Mouse (Mus musculus): Measurements from ENCODE around the gene Nlrc3. TPM values are rescaled to one million over a fixed set of nuclear protein-coding genes. Genes with fewer than 3 reads are reported as not detected.

Gene Nlrc3
- total RNA-seq, 2 experiments from 2014 or later = 2.4 to 2.6 TPM

DNA sequence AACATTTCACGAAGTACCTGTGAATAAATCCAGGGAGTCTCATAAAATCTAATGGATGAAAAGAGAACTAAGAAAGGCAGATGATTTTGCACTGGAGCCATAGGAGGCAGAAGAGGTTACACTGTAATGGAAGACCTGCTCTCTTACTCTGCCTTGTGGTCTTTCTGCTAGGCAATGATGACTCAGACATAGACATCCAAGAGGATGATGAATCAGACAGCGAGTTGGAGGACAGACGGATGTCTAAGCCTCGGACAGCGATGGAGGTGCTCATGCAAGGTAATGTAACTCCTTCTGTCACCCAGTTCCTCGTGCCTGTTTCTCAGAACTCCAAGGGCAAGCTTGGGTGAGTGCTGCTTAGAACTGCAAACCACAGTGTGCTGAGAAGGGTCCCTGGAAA lies 42.9 kb downstream of the Nlrc3 start:
- DNase-seq (ENCODE audit: low spot score in 2 of 2) = no peak

DNA sequence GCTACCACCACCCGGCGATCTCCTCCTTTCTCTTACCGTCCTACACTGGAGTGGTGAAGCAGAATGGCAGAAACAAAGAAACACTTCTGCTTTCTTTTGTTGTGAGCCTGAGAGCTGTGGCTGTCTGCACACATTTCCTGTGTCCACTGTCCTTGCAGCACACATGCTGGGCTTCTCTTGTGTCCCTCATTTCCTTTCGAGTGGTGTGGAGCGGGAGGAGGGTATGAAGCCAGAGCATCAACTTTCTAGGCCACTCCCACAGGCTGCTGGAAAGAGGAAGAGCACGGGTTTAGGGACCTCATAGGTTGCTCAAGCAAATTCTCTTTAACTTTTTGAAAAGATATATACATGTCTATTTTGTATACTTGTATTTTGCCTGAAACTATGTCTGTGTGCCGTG lies 47.3 kb downstream of the Nlrc3 start:
- no peak for DNase-seq (ENCODE audit: low spot score in 2 of 2)

- no peak for DNase-seq (ENCODE audit: low spot score in 2 of 2)
These were observed 47.9 kb downstream of the Nlrc3 start for GRCm38 (mm10) chr16:3928582-3928981.

GRCm38 (mm10) chr16:3923966-3924365 lies 52.5 kb downstream of the Nlrc3 start:
- no peak for DNase-seq (ENCODE audit: low spot score in 2 of 2)

- DNase-seq (ENCODE audit: low spot score in 2 of 2) = no peak
These were observed 52.9 kb downstream of the Nlrc3 start for GRCm38 (mm10) chr16:3923515-3923914.

DNA sequence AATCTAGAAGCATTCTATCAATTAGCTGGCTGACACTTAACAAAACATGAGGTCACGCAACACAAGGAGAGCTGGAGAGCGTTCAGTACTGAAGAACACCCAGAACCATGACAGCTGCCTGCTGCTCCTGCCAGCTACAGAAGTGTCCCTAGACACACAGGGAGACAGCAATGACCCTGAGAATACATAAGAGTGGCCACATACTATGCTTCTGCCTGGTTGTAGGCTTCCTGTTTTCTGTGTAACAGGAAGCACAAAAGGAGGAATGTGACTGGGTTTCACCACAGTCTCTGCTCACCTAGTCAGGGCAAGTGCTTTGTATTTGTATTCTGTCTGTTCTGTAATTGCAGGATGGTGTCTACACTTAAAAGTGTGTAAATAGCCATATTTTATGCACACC lies 55.7 kb downstream of the Nlrc3 start:
- DNase-seq (ENCODE audit: low spot score in 2 of 2) = no peak

DNA sequence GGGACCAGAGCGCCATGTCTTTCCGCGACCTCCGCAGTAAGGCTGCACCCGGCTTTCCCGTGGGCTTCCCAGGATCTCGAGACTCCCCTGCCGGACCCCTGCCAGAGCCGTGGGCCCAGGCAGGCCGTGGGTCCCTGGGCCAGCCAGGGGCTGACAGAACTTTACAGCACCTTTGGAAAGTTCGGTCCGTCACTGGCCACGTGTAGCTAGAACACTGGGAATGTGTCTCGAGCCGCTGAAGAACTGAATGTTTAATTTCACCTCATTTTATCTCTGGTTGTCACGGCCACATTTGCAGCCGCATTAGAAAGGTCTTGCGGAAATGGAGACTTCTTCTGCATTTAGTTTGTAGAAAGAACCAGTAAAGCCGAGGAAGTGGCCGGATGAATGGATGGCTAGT lies 67.3 kb downstream of the Nlrc3 start:
- DNase-seq (ENCODE audit: low spot score in 2 of 2) = no peak

- DNase-seq (ENCODE audit: low spot score in 2 of 2) = peak; percentile 86 to 87
These were observed 67.8 kb downstream of the Nlrc3 start, which contains the start of the genes 1700037C18Rik and Cluap1 for GRCm38 (mm10) chr16:3908537-3909111. Gene 1700037C18Rik, minus strand, starts transcription at chr16:3908689. Gene Cluap1, plus strand, starts transcription at chr16:3908801.

GRCm38 (mm10) chr16:3907471-3907870 lies 69.0 kb downstream of the Nlrc3 start:
- no peak for DNase-seq (ENCODE audit: low spot score in 2 of 2)

GRCm38 (mm10) chr16:3896553-3896952 lies 79.9 kb downstream of the Nlrc3 start:
- DNase-seq (ENCODE audit: low spot score in 2 of 2) = no peak

- no peak for DNase-seq (ENCODE audit: low spot score in 2 of 2)
These were observed 80.4 kb downstream of the Nlrc3 start for GRCm38 (mm10) chr16:3896046-3896445.

GRCm38 (mm10) chr16:3895173-3895792 lies 81.1 kb downstream of the Nlrc3 start:
- no peak for DNase-seq (ENCODE audit: low spot score in 2 of 2)

Small RNA genes within 50 kb of the gene (microRNA-seq; reads per million reads assigned to microRNA genes)
- gene Gm23493 (ENCODE audit: borderline number of aligned reads in 2 of 2) = 0 reads per million in 2 experiments

Other genes starting within 250 kb of the Nlrc3 start
- 10 to 100 TPM; 21.6 to 23.0 TPM for gene Zfp263, start 232.5 kb downstream of the Nlrc3 start, total RNA-seq (2021)
- not detected for gene Olfr15, start 145.8 kb downstream of the Nlrc3 start, total RNA-seq (2021)
- gene Zfp174, start 129.4 kb downstream of the Nlrc3 start, total RNA-seq (2021) = 10 to 100 TPM in 1 of 2 experiments, 1 to 10 TPM in 1; 2.0 to 15.0 TPM
- gene Naa60, start 104.3 kb downstream of the Nlrc3 start, total RNA-seq (2021) = 10 to 100 TPM; 63.9 to 94.4 TPM
- gene Zfp597, start 92.1 kb downstream of the Nlrc3 start, total RNA-seq (2021) = 10 to 100 TPM; 15.1 to 25.1 TPM
- 1 to 10 TPM; 1.1 to 1.4 TPM for gene Gm20695, start 92.0 kb downstream of the Nlrc3 start, total RNA-seq (2021)
- 1 to 10 TPM; 3.7 to 3.8 TPM for gene 1700037C18Rik, start 67.9 kb downstream of the Nlrc3 start, total RNA-seq (2021)
- 10 to 100 TPM; 12.0 to 16.4 TPM for gene Cluap1, start 67.8 kb downstream of the Nlrc3 start, total RNA-seq (2021)
- 10 to 100 TPM; 21.7 to 36.3 TPM for gene Slx4, start 27.1 kb upstream of the Nlrc3 start, total RNA-seq (2021)
- gene Dnase1, start 60.3 kb upstream of the Nlrc3 start, total RNA-seq (2021) = 1 to 10 TPM in 1 of 2 experiments, not detected in 1; 1.5 TPM
- 100 to 1,000 TPM; 197 to 233 TPM for gene Trap1, start 101.2 kb upstream of the Nlrc3 start, total RNA-seq (2021)
- 10 to 100 TPM; 55.0 to 56.0 TPM for gene Crebbp, start 237.4 kb upstream of the Nlrc3 start, total RNA-seq (2021)

Data from adrenal gland, adult 18-20 months (tissue).